Mouse (Mus musculus) sigmoid colon, adult 10 weeks (tissue): ENCODE measurements around the gene Prss42. TPM values are rescaled to one million over a fixed set of nuclear protein-coding genes. Genes with fewer than 3 reads are reported as not detected.

Experiments used
- polyA plus RNA-seq: library from polyadenylated mRNA; stranded (reverse); fragments of 350-450 nt; fragmentation: Illumina TruSeq; extraction: RNeasy Lipid Tissue Mini Kit (QIAGEN cat#74804); gene quantifications from one replicate; pipeline ENCODE4 v1.2.3, GENCODE M21; 2014; ENCODE audit warnings: low read depth, low replicate concordance

The Prss42 gene
- not detected for polyA plus RNA-seq

DNA sequence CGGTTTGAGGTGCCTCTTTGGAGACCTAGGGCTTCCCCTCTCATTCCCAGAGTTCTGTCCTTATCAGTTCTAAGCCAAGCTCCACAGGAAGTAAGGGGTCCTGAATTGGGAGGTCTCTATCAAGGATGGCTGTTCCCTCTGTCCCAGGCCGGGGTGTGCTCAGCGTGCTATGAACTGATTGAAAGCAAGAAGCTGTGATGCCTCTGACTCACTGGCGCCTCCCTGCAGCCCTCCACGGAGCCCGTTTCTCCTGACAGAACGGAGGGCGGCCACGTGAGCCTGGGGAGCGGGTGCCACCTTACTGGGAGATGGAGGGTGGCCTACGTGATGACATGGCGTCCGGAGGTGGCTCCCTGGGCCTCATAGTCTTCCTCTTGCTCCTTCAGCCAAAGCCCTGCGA is at the start of gene Prss42:
TSS of gene Prss42 (plus strand) at position 301 of the 400 bp plus-strand sequence.

DNA sequence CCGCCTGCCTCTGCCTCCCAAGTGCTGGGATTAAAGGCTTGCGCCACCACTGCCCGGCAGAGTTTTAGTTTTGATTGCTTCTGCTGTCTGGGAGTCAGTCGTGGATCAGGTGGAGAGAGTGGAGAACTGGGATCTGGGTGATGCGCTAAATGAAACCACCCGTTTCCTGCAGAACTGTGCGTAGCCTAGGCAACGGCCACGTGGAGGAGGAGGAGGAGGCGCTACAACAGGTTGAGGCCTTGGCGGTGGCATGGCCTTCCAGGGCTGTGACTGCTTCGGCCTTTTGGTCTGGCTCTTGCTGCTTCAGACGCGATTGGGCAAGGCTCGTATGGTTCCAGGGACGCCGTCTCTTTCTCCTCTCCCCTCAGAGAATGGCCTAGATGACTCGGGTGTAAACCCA is 15.8 kb downstream of the Prss42 start, which contains the start of gene Prss44:
TSS of gene Prss44 (plus strand) at position 206 of the 400 bp plus-strand sequence.

DNA sequence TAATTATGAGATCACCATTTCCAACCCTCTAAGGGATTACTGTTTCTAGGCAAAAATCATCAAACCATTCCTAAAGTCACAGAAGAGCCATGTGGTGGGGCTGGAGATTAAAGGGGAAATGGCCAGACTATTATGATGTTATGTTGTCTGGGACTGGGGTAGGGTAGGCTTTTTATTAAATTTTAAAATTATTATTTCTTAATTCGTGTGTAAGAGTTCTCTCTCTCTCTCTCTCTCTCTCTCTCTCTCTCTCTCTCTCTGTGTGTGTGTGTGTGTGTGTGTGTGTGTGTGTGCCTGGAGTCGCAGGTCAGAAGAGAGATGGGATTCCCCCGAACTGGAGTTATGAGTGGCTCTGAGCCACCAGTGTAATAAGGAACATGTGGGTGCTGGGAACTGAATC is 28.4 kb downstream of the Prss42 start, which contains the start of gene Prss43:
TSS of gene Prss43 (plus strand) at position 301 of the 400 bp plus-strand sequence.

DNA sequence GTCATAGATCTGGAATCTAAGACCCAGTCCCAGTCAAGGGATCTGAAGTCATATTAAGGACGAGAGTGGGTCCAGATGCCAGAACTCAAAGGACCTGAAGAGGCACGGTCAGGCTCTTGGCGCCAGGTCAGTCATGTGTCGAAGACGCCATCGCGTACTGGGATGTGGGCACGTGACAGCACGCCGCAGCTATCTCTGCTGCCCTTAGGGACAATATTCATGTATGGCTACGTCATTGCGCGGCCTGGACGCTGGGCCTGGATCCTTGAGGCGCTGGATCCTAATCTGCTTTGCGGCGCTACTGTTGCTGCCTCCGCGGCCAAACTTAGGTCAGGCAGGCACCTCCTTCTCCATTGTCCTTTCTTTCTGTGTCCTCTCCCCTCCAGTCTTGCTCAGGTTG is 36.4 kb downstream of the Prss42 start, which contains the start of gene Prss45:
TSS of gene Prss45 (plus strand) at position 178 of the 400 bp plus-strand sequence.

DNA sequence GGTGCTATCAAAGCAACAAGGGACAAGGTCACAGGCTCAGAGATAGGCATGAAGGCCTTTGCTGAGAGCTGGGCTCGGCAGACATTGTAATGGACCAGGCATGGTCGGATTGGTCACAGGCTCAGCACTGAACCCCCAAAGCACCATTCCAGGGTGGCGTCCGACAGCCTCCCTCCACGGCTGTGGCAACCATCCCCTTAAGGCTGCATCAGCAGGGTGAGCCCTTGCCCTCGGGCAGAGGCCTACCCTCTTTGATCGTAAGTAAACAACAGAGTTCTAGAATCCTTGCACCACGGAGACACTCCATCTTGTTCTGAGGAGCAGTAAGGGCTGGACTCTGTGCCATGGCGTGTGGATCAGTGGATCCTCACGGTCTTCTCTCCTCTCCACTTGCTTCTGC is 46.2 kb downstream of the Prss42 start, which contains the start of gene Prss46:
TSS of gene Prss46 (plus strand) at position 301 of the 400 bp plus-strand sequence.

Other genes with a start within 250 kb of the Prss42 start
- 0.66 TPM for gene Nradd, start 173.7 kb upstream of the Prss42 start, polyA plus RNA-seq
- gene Nbeal2, start 144.0 kb upstream of the Prss42 start, polyA plus RNA-seq: 0.63 TPM
- not detected for gene Ccdc12, start 141.7 kb upstream of the Prss42 start, polyA plus RNA-seq
- gene Myl3, start 56.3 kb upstream of the Prss42 start, polyA plus RNA-seq: not detected
- not detected for gene Pth1r, start 51.0 kb upstream of the Prss42 start, polyA plus RNA-seq
- not detected for gene Prss44, start 15.8 kb downstream of the Prss42 start, polyA plus RNA-seq
- not detected for gene Prss43, start 28.5 kb downstream of the Prss42 start, polyA plus RNA-seq
- not detected for gene Prss45, start 36.4 kb downstream of the Prss42 start, polyA plus RNA-seq
- gene Prss46, start 46.3 kb downstream of the Prss42 start, polyA plus RNA-seq: not detected
- not detected for gene Prss50, start 59.8 kb downstream of the Prss42 start, polyA plus RNA-seq
- 3.4 TPM for gene Als2cl, start 81.7 kb downstream of the Prss42 start, polyA plus RNA-seq
- 0.35 TPM for gene Tmie, start 81.9 kb downstream of the Prss42 start, polyA plus RNA-seq
- gene Fam240a, start 118.7 kb downstream of the Prss42 start, polyA plus RNA-seq: not detected
- not detected for gene Tdgf1, start 148.0 kb downstream of the Prss42 start, polyA plus RNA-seq
- 0.35 TPM for gene Lrrc2, start 153.4 kb downstream of the Prss42 start, polyA plus RNA-seq
- 0.22 TPM for gene Rtp3, start 192.4 kb downstream of the Prss42 start, polyA plus RNA-seq
- gene Ltf, start 221.1 kb downstream of the Prss42 start, polyA plus RNA-seq: not detected